Mouse (Mus musculus): ENCODE measurements around the gene Xrcc1. TPM values are rescaled to one million over a fixed set of nuclear protein-coding genes. Genes with fewer than 3 reads are reported as not detected.
A peak's percentile ranks its signal among the peaks of the same experiment; 100 is the strongest.

The Xrcc1 gene
- total RNA-seq, 2 experiments from 2014 or later = 38.9 to 40.9 TPM

DNA sequence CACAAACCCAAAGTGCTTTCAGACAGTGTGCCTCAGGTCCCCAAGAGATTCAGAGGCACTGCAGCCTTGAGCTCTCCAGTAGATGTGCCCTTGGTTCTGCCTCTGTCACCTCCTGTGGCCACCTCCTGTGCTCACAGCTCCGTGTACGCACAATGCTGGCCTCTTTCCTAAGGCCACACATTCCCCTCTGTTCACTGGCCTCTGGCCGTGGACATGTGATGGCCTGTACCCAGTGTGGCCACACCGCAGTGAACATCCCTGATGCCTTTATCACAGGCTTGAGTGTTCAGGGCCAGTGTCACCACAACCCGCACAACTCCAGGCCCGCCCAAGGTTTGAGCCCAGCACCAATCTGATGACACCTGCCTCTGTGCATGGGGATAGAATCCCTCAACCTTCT is 38.8 kb downstream of the Xrcc1 start:
- no peak overlapping the region for H3K4me3 ChIP-seq
- H3K27ac ChIP-seq = no peak overlapping the region
- DNase-seq (ENCODE audit: low spot score in 2 of 2) = no peak
- TF ChIP-seq CTCF (conservative IDR thresholded peaks at IDR 0.05) = no peak

DNA sequence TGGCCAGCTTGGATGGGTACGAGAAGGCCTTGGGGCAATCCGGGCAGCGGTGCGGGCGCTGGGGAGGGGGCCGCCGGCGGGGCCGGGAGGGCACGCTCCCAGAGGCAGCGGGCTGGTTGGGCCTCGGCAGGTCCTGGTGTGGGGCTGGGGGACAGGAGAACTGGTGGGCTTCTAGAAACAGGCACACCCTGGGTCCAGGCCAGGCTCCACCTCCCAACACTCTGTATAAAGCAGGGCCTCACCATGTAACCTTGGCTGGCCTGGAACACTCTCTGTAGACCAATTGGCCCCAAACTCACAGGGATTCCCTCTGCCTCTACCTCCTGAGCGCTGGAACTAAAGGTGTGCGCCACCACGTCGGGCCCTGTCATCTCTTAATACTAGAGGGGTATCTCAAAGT is 39.9 kb downstream of the Xrcc1 start:
- no peak for TF ChIP-seq CTCF (conservative IDR thresholded peaks at IDR 0.05)
- no peak for DNase-seq (ENCODE audit: low spot score in 2 of 2)
- H3K4me3 ChIP-seq = no peak overlapping the region
- no peak overlapping the region for H3K27ac ChIP-seq

DNA sequence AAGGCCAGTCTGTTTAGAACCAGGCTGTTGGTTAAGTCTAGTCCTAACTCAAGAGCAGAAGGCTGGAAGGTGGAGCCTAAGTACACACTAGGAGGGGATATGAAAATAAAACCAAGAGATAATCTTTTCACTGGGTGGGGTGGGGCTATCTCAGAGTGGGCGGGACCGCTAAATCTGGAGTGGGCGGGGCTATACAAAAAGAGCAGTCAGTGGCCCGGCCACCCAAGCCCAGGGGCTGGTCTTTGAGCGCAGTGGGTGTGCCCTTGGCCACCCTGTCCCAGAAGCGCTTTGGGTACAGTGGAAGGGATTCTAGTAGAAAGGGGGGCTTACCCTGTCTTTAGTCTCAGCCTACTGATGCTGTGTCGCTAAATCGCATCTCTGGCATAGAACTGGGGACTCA is 40.7 kb downstream of the Xrcc1 start:
- Histone ChIP-seq H3K4me3 (peak overlapping the region; percentile 73), H3K27ac (peak overlapping the region; percentile 91; the same call in 1 of the 2 replicates)
- no peak for TF ChIP-seq CTCF (conservative IDR thresholded peaks at IDR 0.05)
- DNase-seq (ENCODE audit: low spot score in 2 of 2) = no peak

DNA sequence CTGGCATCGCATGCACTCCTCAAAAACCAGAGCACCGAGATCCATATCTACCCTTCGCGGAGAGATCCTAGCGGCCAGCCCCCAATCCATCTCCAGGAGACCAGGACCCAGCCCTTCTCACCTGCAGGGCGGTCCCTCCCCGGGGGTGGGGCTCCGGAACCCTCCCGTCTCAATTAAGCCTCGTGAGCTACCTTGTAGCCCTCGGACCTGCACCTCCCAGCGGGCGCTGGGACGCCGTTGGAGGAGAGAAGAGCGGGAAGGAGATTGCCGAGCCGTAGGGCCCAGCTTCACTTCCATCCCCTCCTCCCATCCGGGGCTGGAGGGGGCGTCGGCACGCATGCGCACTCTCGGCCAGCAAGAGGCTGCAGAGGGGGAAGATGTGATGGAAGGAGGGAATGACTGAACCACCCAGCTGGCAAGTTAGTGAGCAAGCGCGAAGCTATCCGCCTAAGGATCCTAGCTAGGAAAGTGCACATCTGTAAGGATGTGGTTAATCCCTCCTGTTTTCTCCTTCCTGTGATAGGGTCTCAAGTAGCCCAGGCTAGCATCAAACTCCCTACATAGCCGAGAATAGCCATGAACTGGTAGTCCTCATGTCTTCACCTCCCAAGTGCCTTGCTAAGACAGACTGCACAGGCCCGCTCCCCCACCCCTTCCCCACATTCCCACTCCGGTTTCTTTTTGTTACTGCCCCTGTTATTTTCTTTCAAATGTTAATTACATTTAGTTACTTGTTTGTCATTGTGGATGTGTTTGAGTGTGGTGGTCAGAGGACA is 41.4 kb downstream of the Xrcc1 start, which contains the start of the genes Ethe1 and Zfp575:
Ethe1 (plus strand) TSS at position 214 of the 776 bp plus-strand sequence.
Zfp575 (minus strand) TSS at position 312 of the 776 bp plus-strand sequence.
- peak within 1 kb of the TSS; percentile 91 for H3K27ac ChIP-seq

DNA sequence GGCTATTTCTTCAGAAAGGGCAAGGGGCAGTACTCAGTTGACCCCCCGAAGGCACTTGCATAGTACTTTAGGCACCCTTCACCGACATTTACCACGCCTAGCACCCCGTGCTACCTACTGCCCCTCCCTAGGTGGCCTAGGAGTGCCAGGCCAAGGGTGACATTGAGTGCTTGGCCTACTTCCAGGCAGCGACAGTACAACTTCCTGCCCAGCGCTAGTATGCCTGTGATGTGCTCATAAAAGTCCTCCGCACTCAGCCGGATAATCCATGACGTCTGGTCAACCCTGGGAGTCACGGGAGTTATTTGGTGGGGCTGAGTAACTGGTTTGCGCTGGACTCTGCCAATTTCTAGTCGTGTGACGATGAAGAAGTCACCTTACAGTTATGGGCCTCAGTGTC is 42.2 kb downstream of the Xrcc1 start:
- Histone ChIP-seq H3K27ac (no peak overlapping the region), H3K4me3 (no peak overlapping the region)
- no peak for DNase-seq (ENCODE audit: low spot score in 2 of 2)
- no peak for TF ChIP-seq CTCF (conservative IDR thresholded peaks at IDR 0.05)

More for the DNA sequence above, 41.4 kb downstream of the Xrcc1 start, which contains the start of the genes Ethe1 and Zfp575:
- TF ChIP-seq CTCF (conservative IDR thresholded peaks at IDR 0.05) = no peak
- peak within 1 kb of the TSS; percentile 73 for H3K4me3 ChIP-seq
- DNase-seq (ENCODE audit: low spot score in 2 of 2) = peak; percentile 87

DNA sequence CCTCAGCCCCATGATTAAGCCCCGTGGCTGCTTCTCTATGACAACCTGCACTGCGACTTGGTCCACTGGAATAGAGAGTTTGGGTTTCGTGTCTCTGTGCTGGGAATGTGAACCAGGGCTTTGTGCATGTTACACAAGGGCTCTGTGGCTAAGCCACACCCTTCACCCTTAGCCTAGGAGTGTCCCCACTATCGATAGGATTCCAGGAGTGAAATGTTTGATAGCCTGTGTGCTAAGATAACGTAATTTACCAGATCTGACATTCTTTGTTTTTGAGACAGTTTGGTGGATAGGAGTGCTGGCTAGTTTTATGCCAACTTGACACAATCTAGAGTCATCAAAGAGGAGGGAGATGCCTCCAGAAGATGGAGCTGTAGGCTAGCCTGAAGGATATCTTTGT is 45.6 kb downstream of the Xrcc1 start:
- no peak overlapping the region for H3K4me3 ChIP-seq
- no peak overlapping the region for H3K27ac ChIP-seq
- DNase-seq (ENCODE audit: low spot score in 2 of 2) = no peak
- TF ChIP-seq CTCF (conservative IDR thresholded peaks at IDR 0.05) = peak; percentile 48

DNA sequence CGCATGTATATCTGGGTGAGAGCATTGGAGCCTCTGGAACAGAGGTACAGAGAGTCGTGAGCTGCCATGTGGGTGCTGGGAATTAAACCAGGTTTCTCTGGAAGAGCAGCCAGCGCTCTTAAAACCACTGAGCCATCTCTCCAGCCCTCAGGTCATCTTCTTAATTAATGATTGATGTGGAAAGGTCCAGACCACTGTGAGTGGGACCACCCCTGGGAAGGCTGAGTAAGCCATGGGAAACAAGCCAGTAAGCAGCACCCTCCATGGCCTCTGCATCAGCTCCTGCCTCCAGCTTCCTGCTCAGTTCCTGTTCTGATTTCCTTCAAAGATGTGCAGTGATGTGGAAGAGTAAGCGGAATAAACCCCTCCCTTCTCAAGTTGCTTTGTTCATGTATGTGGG is 46.1 kb downstream of the Xrcc1 start:
- H3K27ac ChIP-seq = no peak overlapping the region
- no peak for DNase-seq (ENCODE audit: low spot score in 2 of 2)
- H3K4me3 ChIP-seq = no peak overlapping the region
- TF ChIP-seq CTCF (conservative IDR thresholded peaks at IDR 0.05) = no peak

DNA sequence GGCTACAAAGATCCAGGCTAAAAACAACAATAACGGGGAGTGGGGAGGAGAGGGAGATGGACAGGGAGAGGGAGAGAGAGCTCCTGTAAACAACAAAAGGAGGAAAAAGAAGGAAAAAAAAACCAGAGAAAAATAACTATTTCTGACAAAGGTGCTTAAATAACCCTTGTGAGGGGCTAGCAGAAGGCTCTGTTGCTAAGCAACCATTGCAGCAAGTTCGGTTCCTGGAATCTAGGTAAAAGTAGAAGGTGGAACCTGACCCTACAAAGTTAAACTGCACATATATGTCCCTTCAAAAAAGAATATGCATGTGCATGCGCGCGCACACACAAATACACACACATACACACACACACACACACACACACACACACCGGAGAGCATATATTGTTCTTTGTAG is 46.7 kb downstream of the Xrcc1 start:
- Histone ChIP-seq H3K4me3 (no peak overlapping the region), H3K27ac (no peak overlapping the region)
- no peak for TF ChIP-seq CTCF (conservative IDR thresholded peaks at IDR 0.05)
- DNase-seq (ENCODE audit: low spot score in 2 of 2) = no peak

DNA sequence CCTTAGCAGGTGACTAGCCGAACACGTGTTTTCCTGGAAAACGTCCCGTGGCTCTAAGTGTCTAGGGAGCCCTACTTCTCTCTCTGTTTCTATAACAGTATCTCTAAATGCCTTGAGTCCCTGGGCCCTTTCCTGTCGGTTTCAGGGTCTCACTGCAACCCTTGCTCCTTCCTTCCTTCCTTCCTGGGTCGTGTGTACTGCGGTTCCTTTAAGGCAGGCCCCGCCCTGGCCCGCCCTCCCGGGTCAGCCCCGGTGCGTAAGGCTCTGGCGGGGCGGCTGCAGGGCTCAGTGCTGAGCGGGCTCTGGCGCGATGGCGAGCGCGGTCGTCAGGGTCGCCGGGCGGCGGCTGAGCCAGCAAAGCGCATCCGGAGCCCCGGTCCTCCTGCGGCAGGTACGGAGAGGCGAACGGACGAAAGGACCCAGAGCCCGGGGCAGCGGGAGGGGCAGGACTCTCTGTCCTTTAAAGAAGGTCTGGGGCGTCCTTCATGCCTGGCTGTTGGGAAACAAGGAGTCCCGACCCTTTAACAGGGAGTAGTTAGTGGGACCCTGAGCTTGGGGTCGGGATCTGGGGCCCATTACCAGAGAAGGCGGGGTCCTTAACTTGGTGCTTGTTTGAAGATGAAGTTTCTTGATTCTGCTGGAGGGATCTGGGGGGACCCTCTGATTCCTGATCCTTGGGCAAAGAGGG is 47.7 kb downstream of the Xrcc1 start:
- peak; percentile 58 to 66 for DNase-seq (ENCODE audit: low spot score in 2 of 2)
- TF ChIP-seq CTCF (conservative IDR thresholded peaks at IDR 0.05) = no peak
- H3K4me3 ChIP-seq = peak overlapping the region; percentile 89
- peak overlapping the region; percentile 83 for H3K27ac ChIP-seq

DNA sequence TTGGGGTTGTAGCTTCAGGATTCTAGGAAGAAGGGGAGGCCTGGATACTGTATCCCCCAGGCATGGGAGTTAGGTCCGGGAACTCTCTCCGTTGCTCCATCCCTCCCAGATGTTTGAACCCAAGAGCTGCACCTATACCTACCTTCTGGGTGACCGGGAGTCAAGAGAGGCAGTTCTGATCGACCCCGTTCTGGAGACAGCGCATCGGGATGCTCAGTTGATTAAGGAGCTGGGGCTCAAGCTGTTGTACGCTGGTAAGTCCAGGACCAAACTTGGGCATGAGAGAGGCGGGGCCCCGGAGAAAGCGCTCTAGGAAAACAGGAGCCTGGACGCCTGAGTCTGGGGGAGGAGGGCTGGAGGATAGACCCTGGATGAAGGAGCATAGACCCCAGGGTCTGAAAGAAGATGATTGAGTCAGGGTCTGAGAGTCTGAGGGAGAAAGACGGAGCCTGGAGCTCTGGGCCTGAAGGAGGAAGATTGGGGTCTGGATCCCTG is 48.3 kb downstream of the Xrcc1 start:
- H3K4me3 ChIP-seq = peak overlapping the region; percentile 89
- peak overlapping the region; percentile 83; the same call in 1 of the 2 replicates for H3K27ac ChIP-seq
- DNase-seq (ENCODE audit: low spot score in 2 of 2) = no peak
- no peak for TF ChIP-seq CTCF (conservative IDR thresholded peaks at IDR 0.05)

DNA sequence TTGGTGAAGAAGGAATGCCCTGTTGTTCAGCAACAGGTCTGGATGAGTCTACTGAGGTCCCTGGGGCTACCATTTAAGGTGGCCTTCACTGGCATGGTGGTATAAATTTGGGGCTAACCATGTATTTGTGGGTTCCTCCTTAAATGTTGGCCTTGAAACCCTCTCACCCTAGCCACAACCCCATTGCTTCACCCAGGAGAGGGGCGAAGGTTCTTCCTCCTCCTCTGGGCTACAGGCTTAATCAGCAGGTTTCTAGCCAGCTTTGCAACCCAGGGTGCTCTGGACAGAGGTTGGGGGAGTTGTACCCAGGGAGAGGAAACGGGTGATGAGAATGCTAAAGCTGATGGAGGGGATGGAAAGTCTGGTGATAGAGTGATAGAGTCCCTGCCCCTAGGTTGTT is 49.4 kb downstream of the Xrcc1 start:
- DNase-seq (ENCODE audit: low spot score in 2 of 2) = no peak
- no peak overlapping the region for H3K4me3 ChIP-seq
- H3K27ac ChIP-seq = no peak overlapping the region
- TF ChIP-seq CTCF (conservative IDR thresholded peaks at IDR 0.05) = no peak

DNA sequence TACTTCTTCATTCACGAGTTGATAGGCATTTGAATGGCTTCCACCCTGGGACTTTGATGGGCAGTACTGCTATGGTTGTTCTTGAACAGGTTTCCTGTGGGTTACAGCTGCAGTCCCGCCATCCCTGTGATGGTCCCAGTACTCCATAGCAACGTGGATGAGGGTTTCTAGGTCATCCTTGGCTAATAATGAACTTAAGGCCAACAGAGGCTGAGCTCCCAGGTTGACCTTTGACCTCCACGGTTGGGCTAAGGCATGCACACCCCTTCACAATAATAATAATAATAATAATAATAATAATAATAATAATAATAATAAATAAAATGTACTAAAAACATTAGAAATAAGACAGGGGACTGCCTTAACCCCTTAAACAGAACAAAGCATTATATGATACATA is 52.0 kb downstream of the Xrcc1 start:
- DNase-seq (ENCODE audit: low spot score in 2 of 2) = no peak
- Histone ChIP-seq H3K27ac (no peak overlapping the region), H3K4me3 (no peak overlapping the region)
- no peak for TF ChIP-seq CTCF (conservative IDR thresholded peaks at IDR 0.05)
